Mouse (Mus musculus) stomach, embryonic 14.5 days (tissue): ENCODE measurements around the gene Dld. TPM values are rescaled to one million over a fixed set of nuclear protein-coding genes. Genes with fewer than 3 reads are reported as not detected.
A peak's percentile ranks its signal among the peaks of the same experiment; 100 is the strongest.

ENCODE experiments used
- ATAC-seq: fragments of 200-750 bp; cut with Nextera tagmentation; 2 replicates; pipeline ENCODE4 v1.8.0; 2017; ENCODE audit warnings: low read depth, moderate TSS enrichment; ENCODE audit not compliant: insufficient number of reproducible peaks, insufficient read depth, low FRiP score
- H3K27ac ChIP-seq: fragments of 300-500 bp; sonication (generic); 2 replicates; pipeline ENCODE4 v1.5.1; 2014; ENCODE audit warnings: mild to moderate bottlenecking, low read length, moderate library complexity, mixed read lengths
- H3K27me3 ChIP-seq: fragments of 300-500 bp; sonication (generic); 2 replicates; pipeline ENCODE4 v1.6.1; 2014; ENCODE audit warnings: low read length, control low read depth, mixed read lengths; ENCODE audit not compliant: control insufficient read depth, insufficient read depth
- H3K36me3 ChIP-seq: fragments of 300-500 bp; sonication (generic); 2 replicates; pipeline ENCODE4 v1.6.1; 2014; ENCODE audit warnings: mild to moderate bottlenecking, control low read depth, low read length, moderate library complexity, mixed read lengths; ENCODE audit not compliant: control insufficient read depth, insufficient read depth
- H3K4me1 ChIP-seq: fragments of 300-500 bp; sonication (generic); 2 replicates; pipeline ENCODE4 v1.6.1; 2014; ENCODE audit warnings: low read length, control low read depth, mixed read lengths; ENCODE audit not compliant: control insufficient read depth, insufficient read depth
- H3K4me2 ChIP-seq: fragments of 300-500 bp; sonication (generic); replicated peaks from 2 replicates; pipeline ENCODE4 v1.6.1; 2014; ENCODE audit warnings: low read depth, low read length, control low read depth
- H3K4me3 ChIP-seq: fragments of 300-500 bp; sonication (generic); 2 replicates; pipeline ENCODE4 v1.5.1; 2014; ENCODE audit warnings: low read depth, low read length, control low read depth
- H3K9ac ChIP-seq: fragments of 300-500 bp; sonication (generic); replicated peaks from 2 replicates; pipeline ENCODE4 v1.6.1; 2014; ENCODE audit warnings: low read depth, mild to moderate bottlenecking, control low read depth, low read length, moderate library complexity, mixed read lengths
- H3K9me3 ChIP-seq: fragments of 300-500 bp; sonication (generic); 2 replicates; pipeline ENCODE4 v1.6.1; 2016; ENCODE audit warnings: low read depth, low read length, control low read depth; ENCODE audit not compliant: control insufficient read depth
- WGBS: fragments of 180-500 bp; shearing (Covaris S2); extraction: QIAGEN DNeasy Blood & Tissue Kit; methylation state at CpG from one replicate; pipeline ENCODE4 v1.1.7; 2014; 5-methylcytosine and 5-hydroxymethylcytosine counted together
- polyA plus RNA-seq: library from polyadenylated mRNA; unstranded; fragments of >200 nt; fragmentation: Nextera tagmentation; extraction: Ambion mirVana; gene quantifications from 2 replicates; pipeline ENCODE4 v1.2.1, GENCODE M21; 2014

Gene Dld
- polyA plus RNA-seq, 1 experiment from 2014 or later = 123 TPM

GRCm38 (mm10) chr12:31380878-31381277 lies 29.6 kb upstream of the Dld start:
- Histone ChIP-seq H3K27me3 (no peaks in the 10 kb centered on the region), H3K4me1 (peaks cover 11% of the 10 kb centered on the region; the same call in 1 of the 2 replicates), H3K27ac (no peak overlapping the region), H3K4me2 (no peak overlapping the region), H3K36me3 (no peaks in the 10 kb centered on the region), H3K9me3 (no peaks in the 10 kb centered on the region), H3K9ac (no peak overlapping the region), H3K4me3 (no peak overlapping the region)
- no peak for ATAC-seq
- WGBS = 9% methylated on average over 2 of the region's 2 CpGs

GRCm38 (mm10) chr12:31377241-31377640 lies 26.0 kb upstream of the Dld start:
- Histone ChIP-seq H3K27me3 (no peaks in the 10 kb centered on the region), H3K4me1 (peaks cover 15% of the 10 kb centered on the region; the same call in 1 of the 2 replicates), H3K9me3 (no peaks in the 10 kb centered on the region), H3K36me3 (no peaks in the 10 kb centered on the region), H3K4me3 (no peak overlapping the region), H3K9ac (no peak overlapping the region), H3K4me2 (no peak overlapping the region), H3K27ac (no peak overlapping the region)
- no peak for ATAC-seq
- WGBS = 81% methylated on average over 11 of the region's 11 CpGs

GRCm38 (mm10) chr12:31376326-31376950 lies 25.2 kb upstream of the Dld start:
- no peak overlapping the region for H3K9ac ChIP-seq
- peak overlapping the region; percentile 12; the same call in 1 of the 2 replicates for H3K4me3 ChIP-seq
- 0 out of 2 replicates have a peak, but pooled peaks have one; percentile 40 for ATAC-seq
- no peak overlapping the region for H3K27ac ChIP-seq
- 9% methylated on average over 13 of the region's 13 CpGs for WGBS
- H3K27me3 ChIP-seq = no peaks in the 10 kb centered on the region
- H3K36me3 ChIP-seq = no peaks in the 10 kb centered on the region
- H3K4me2 ChIP-seq = peak overlapping the region; percentile 48
- no peaks in the 10 kb centered on the region for H3K9me3 ChIP-seq
- H3K4me1 ChIP-seq = peaks cover 11% of the 10 kb centered on the region; the same call in 1 of the 2 replicates

- H3K36me3 ChIP-seq = no peaks in the 10 kb centered on the region
- H3K9me3 ChIP-seq = no peaks in the 10 kb centered on the region
- no peak overlapping the region for H3K4me3 ChIP-seq
- H3K9ac ChIP-seq = no peak overlapping the region
- WGBS = 77% methylated on average over 4 of the region's 4 CpGs
- H3K27ac ChIP-seq = no peak overlapping the region
- H3K4me2 ChIP-seq = no peak overlapping the region
- no peak for ATAC-seq
- no peaks in the 10 kb centered on the region for H3K27me3 ChIP-seq
- H3K4me1 ChIP-seq = peaks cover 7% of the 10 kb centered on the region; the same call in 1 of the 2 replicates
Measured at GRCm38 (mm10) chr12:31375283-31375615, 24.0 kb upstream of the Dld start.

- H3K27ac ChIP-seq = no peak overlapping the region
- no peaks in the 10 kb centered on the region for H3K27me3 ChIP-seq
- H3K4me1 ChIP-seq = peaks cover 7% of the 10 kb centered on the region; the same call in 1 of the 2 replicates
- H3K9me3 ChIP-seq = no peaks in the 10 kb centered on the region
- ATAC-seq = no peak
- no peak overlapping the region for H3K4me2 ChIP-seq
- 39% methylated on average over 9 of the region's 9 CpGs for WGBS
- no peak overlapping the region for H3K9ac ChIP-seq
- no peaks in the 10 kb centered on the region for H3K36me3 ChIP-seq
- no peak overlapping the region for H3K4me3 ChIP-seq
Measured at GRCm38 (mm10) chr12:31374603-31375282, 23.5 kb upstream of the Dld start.

GRCm38 (mm10) chr12:31369656-31370055 lies 18.4 kb upstream of the Dld start:
- 79% methylated on average over 7 of the region's 7 CpGs for WGBS
- no peaks in the 10 kb centered on the region for H3K36me3 ChIP-seq
- H3K27ac ChIP-seq = no peak overlapping the region
- H3K4me1 ChIP-seq = no peaks in the 10 kb centered on the region
- ATAC-seq = no peak
- H3K4me3 ChIP-seq = no peak overlapping the region
- no peak overlapping the region for H3K4me2 ChIP-seq
- H3K27me3 ChIP-seq = no peaks in the 10 kb centered on the region
- H3K9me3 ChIP-seq = no peaks in the 10 kb centered on the region
- no peak overlapping the region for H3K9ac ChIP-seq

GRCm38 (mm10) chr12:31369118-31369517 lies 17.9 kb upstream of the Dld start:
- no peaks in the 10 kb centered on the region for H3K4me1 ChIP-seq
- H3K36me3 ChIP-seq = no peaks in the 10 kb centered on the region
- H3K27ac ChIP-seq = no peak overlapping the region
- no peak for ATAC-seq
- no peaks in the 10 kb centered on the region for H3K9me3 ChIP-seq
- no peak overlapping the region for H3K4me3 ChIP-seq
- no peak overlapping the region for H3K9ac ChIP-seq
- H3K4me2 ChIP-seq = no peak overlapping the region
- WGBS = 84% methylated on average over 1 of the region's 1 CpGs
- no peaks in the 10 kb centered on the region for H3K27me3 ChIP-seq

- H3K9me3 ChIP-seq = no peaks in the 10 kb centered on the region
- H3K9ac ChIP-seq = no peak overlapping the region
- ATAC-seq = no peak
- H3K36me3 ChIP-seq = no peaks in the 10 kb centered on the region
- H3K27me3 ChIP-seq = no peaks in the 10 kb centered on the region
- no peak overlapping the region for H3K4me2 ChIP-seq
- WGBS = 77% methylated on average over 5 of the region's 5 CpGs
- no peaks in the 10 kb centered on the region for H3K4me1 ChIP-seq
- H3K27ac ChIP-seq = no peak overlapping the region
- no peak overlapping the region for H3K4me3 ChIP-seq
Measured at GRCm38 (mm10) chr12:31367721-31368120, 16.5 kb upstream of the Dld start.
